Mouse (Mus musculus) CH12.LX (cell line): ENCODE measurements around the gene BC004004.
"Not testable (repeated sequence)": the region's sequence is repeated elsewhere in the genome, so short reads cannot be mapped to it uniquely, and the experiment has no call there.

Source experiments
- CTCF ChIP-seq, 2 experiments: IDR thresholded peaks in 1 of 2; conservative IDR thresholded peaks in 1 of 2; 2 replicates each; pipeline ENCODE4 v1.5.1; 2011 to 2012; ENCODE audit warnings: low read depth in 2 of 2, low read length in 2 of 2, improper control_type of control experiment in 1 of 2, inconsistent platforms in 1 of 2, mild to moderate bottlenecking in 1 of 2, moderate library complexity in 1 of 2
- EP300 ChIP-seq: IDR thresholded peaks from 2 replicates; pipeline ENCODE4 v1.6.1; 2011; ENCODE audit warnings: low read length, improper control_type of control experiment
- POLR2A ChIP-seq: IDR thresholded peaks from 2 replicates; pipeline ENCODE4 v1.6.1; 2011; ENCODE audit warnings: low read depth, mild to moderate bottlenecking, improper control_type of control experiment, low read length
- POLR2AphosphoS2 ChIP-seq: IDR thresholded peaks from 2 replicates; pipeline ENCODE4 v1.6.1; 2011; ENCODE audit warnings: low read depth, low read length, improper control_type of control experiment
- TCF12 ChIP-seq: IDR thresholded peaks from 2 replicates; pipeline ENCODE4 v1.6.1; 2014; ENCODE audit warnings: low read depth, mild to moderate bottlenecking, inconsistent platforms, low read length, improper control_type of control experiment
- USF1 ChIP-seq: IDR thresholded peaks from 2 replicates; pipeline ENCODE4 v1.6.1; 2014; ENCODE audit warnings: low read depth, mild to moderate bottlenecking, inconsistent platforms, low read length, improper control_type of control experiment
- ZKSCAN1 ChIP-seq: IDR thresholded peaks from 2 replicates; pipeline ENCODE4 v1.6.1; 2012; ENCODE audit warnings: low read depth, inconsistent platforms, low read length, improper control_type of control experiment, borderline replicate concordance
- ZMIZ1 ChIP-seq: IDR thresholded peaks from 2 replicates; pipeline ENCODE4 v1.6.1; 2012; ENCODE audit warnings: low read depth, mild to moderate bottlenecking, inconsistent platforms, low read length, improper control_type of control experiment

GRCm38 (mm10) chr17:29351056-29351455 is 82.5 kb downstream of the BC004004 start:
- TF ChIP-seq POLR2A; TCF12; ZMIZ1; ZKSCAN1; POLR2AphosphoS2; CTCF (conservative IDR thresholded peaks at IDR 0.05 in 1 of 2, IDR thresholded peaks at IDR 0.05 in 1 of 2; ENCODE audit: low read depth in 2 of 2, low read length in 2 of 2); EP300; USF1: not testable (repeated sequence)
